Mouse (Mus musculus) hindbrain, postnatal 0 days (tissue): ENCODE results near the gene Smtn. TPM values are rescaled to one million over a fixed set of nuclear protein-coding genes. Genes with fewer than 3 reads are reported as not detected.

Experiments used
- ATAC-seq: fragments of 200-750 bp; cut with Nextera tagmentation; 2 replicates; pipeline ENCODE4 v1.8.0; 2017; ENCODE audit warnings: mild to moderate bottlenecking, moderate TSS enrichment, moderate library complexity
- DNase-seq: peaks from one replicate; pipeline ENCODE4 v3.0.0-alpha.2; 2015; ENCODE audit warnings: low spot score
- H3K27ac ChIP-seq: fragments of 300-500 bp; sonication (generic); 2 replicates; pipeline ENCODE4 v1.5.1; 2014; ENCODE audit warnings: mild to moderate bottlenecking
- H3K27me3 ChIP-seq: fragments of 300-500 bp; sonication (generic); 2 replicates; pipeline ENCODE4 v1.6.1; 2014; ENCODE audit warnings: low read length, mixed read lengths; ENCODE audit not compliant: insufficient read depth
- H3K36me3 ChIP-seq: fragments of 300-500 bp; sonication (generic); 2 replicates; pipeline ENCODE4 v1.6.1; 2014; ENCODE audit warnings: low read length, mixed read lengths; ENCODE audit not compliant: insufficient read depth
- H3K4me1 ChIP-seq: fragments of 300-500 bp; sonication (generic); 2 replicates; pipeline ENCODE4 v1.6.1; 2014; ENCODE audit warnings: antibody characterized with exemption, low read length, mixed read lengths; ENCODE audit not compliant: insufficient read depth
- H3K4me2 ChIP-seq: fragments of 300-500 bp; sonication (generic); 2 replicates; pipeline ENCODE4 v1.6.1; 2014; ENCODE audit warnings: low read depth, mild to moderate bottlenecking, low read length, moderate library complexity, mixed read lengths
- H3K4me3 ChIP-seq: fragments of 300-500 bp; sonication (generic); 2 replicates; pipeline ENCODE4 v1.5.1; 2014; ENCODE audit warnings: low read length
- H3K9ac ChIP-seq: fragments of 300-500 bp; sonication (generic); replicated peaks from 2 replicates; pipeline ENCODE4 v1.6.1; 2014; ENCODE audit warnings: mild to moderate bottlenecking, low read length, moderate library complexity, mixed read lengths
- H3K9me3 ChIP-seq: fragments of 300-500 bp; sonication (generic); 2 replicates; pipeline ENCODE4 v1.6.1; 2016; ENCODE audit warnings: low read length, mixed read lengths
- CTCF ChIP-seq: IDR thresholded peaks from 2 replicates; pipeline ENCODE4 v1.5.1; 2016; ENCODE audit warnings: antibody characterized with exemption, control low read depth, low read depth
- WGBS: fragments of 180-500 bp; shearing (Covaris S2); extraction: QIAGEN DNeasy Blood & Tissue Kit; methylation state at CpG from one replicate; pipeline ENCODE4 v1.1.7; 2014; 5-methylcytosine and 5-hydroxymethylcytosine counted together
- polyA plus RNA-seq: library from polyadenylated mRNA; unstranded; fragments of >200 nt; fragmentation: Nextera tagmentation; extraction: Ambion mirVana; gene quantifications from 2 replicates; pipeline ENCODE4 v1.2.1, GENCODE M21; 2015
- total RNA-seq: library from RNA; depleted of rRNA; stranded (reverse); fragments of >200 nt; gene quantifications from 2 replicates; pipeline ENCODE4 v1.2.3, GENCODE M21; 2014

Gene Smtn
- total and polyA plus RNA-seq, 2 experiments from 2014 or later = 10.0 to 10.7 TPM

GRCm38 (mm10) chr11:3519051-3519726 lies 21.2 kb downstream of the Smtn start:
- H3K4me1 ChIP-seq = peaks cover 12% of the 10 kb centered on the region; the same call in 1 of the 2 replicates
- DNase-seq = no peak
- H3K36me3 ChIP-seq = 0 out of 2 replicates have a peak, but pooled peaks cover 6% of the 10 kb centered on the region
- TF ChIP-seq CTCF = no peak
- no peaks in the 10 kb centered on the region for H3K9me3 ChIP-seq
- H3K27me3 ChIP-seq = no peaks in the 10 kb centered on the region
- 80% methylated on average over 4 of the region's 4 CpGs for WGBS
- H3K9ac ChIP-seq = no peak overlapping the region
- H3K4me3 ChIP-seq = no peak overlapping the region
- no peak for ATAC-seq
- H3K4me2 ChIP-seq = no peak overlapping the region
- H3K27ac ChIP-seq = no peak overlapping the region

- Histone ChIP-seq H3K36me3 (0 out of 2 replicates have a peak, but pooled peaks cover 6% of the 10 kb centered on the region), H3K27ac (no peak overlapping the region), H3K9me3 (no peaks in the 10 kb centered on the region), H3K4me1 (peaks cover 15% of the 10 kb centered on the region; the same call in 1 of the 2 replicates), H3K4me3 (peak overlapping the region; percentile 28; the same call in 1 of the 2 replicates), H3K27me3 (no peaks in the 10 kb centered on the region), H3K9ac (no peak overlapping the region; the same call in 1 of the 2 replicates), H3K4me2 (peak overlapping the region; percentile 60)
- ATAC-seq (no peak), DNase-seq (no peak)
- TF ChIP-seq CTCF = no peak
- 61% methylated on average over 13 of the region's 13 CpGs for WGBS
These were observed 22.3 kb downstream of the Smtn start for GRCm38 (mm10) chr11:3517846-3518732.

- DNase-seq = peak; percentile 55
- no peaks in the 10 kb centered on the region for H3K27me3 ChIP-seq
- H3K9ac ChIP-seq = peak overlapping the region; percentile 43
- H3K9me3 ChIP-seq = no peaks in the 10 kb centered on the region
- H3K4me3 ChIP-seq = peak overlapping the region; percentile 28
- H3K4me2 ChIP-seq = peak overlapping the region; percentile 60
- TF ChIP-seq CTCF = no peak; the same call in 1 of the 2 replicates
- H3K4me1 ChIP-seq = peaks cover 15% of the 10 kb centered on the region; the same call in 1 of the 2 replicates
- peak; percentile 39; the same call in 1 of the 2 replicates for ATAC-seq
- no peak overlapping the region for H3K27ac ChIP-seq
- WGBS = 2% methylated on average over 50 of the region's 50 CpGs
- 0 out of 2 replicates have a peak, but pooled peaks cover 6% of the 10 kb centered on the region for H3K36me3 ChIP-seq
These were observed 23.3 kb downstream of the Smtn start for GRCm38 (mm10) chr11:3516859-3517845.

- Histone ChIP-seq H3K4me1 (peaks cover 15% of the 10 kb centered on the region; the same call in 1 of the 2 replicates), H3K4me3 (peak overlapping the region; percentile 48; the same call in 1 of the 2 replicates), H3K9ac (0 out of 2 replicates have a peak overlapping the region, but pooled peaks have one; percentile 43), H3K36me3 (no peaks in the 10 kb centered on the region), H3K4me2 (peak overlapping the region; percentile 60), H3K9me3 (no peaks in the 10 kb centered on the region), H3K27ac (no peak overlapping the region), H3K27me3 (no peaks in the 10 kb centered on the region)
- DNase-seq = no peak
- TF ChIP-seq CTCF = no peak
- WGBS = 79% methylated on average over 5 of the region's 5 CpGs
- ATAC-seq = no peak
These were observed 24.3 kb downstream of the Smtn start for GRCm38 (mm10) chr11:3516121-3516520.

- peak overlapping the region; percentile 61 for H3K9ac ChIP-seq
- DNase-seq = peak; percentile 23
- peaks cover 15% of the 10 kb centered on the region; the same call in 1 of the 2 replicates for H3K4me1 ChIP-seq
- peak overlapping the region; percentile 48 for H3K4me3 ChIP-seq
- no peaks in the 10 kb centered on the region for H3K36me3 ChIP-seq
- no peak for ATAC-seq
- H3K9me3 ChIP-seq = no peaks in the 10 kb centered on the region
- H3K27ac ChIP-seq = no peak overlapping the region; the same call in 1 of the 2 replicates
- H3K27me3 ChIP-seq = no peaks in the 10 kb centered on the region
- H3K4me2 ChIP-seq = peak overlapping the region; percentile 60
- 50% methylated on average over 4 of the region's 4 CpGs for WGBS
- no peak for TF ChIP-seq CTCF
These were observed 24.8 kb downstream of the Smtn start for GRCm38 (mm10) chr11:3515637-3516036.
